Mouse (Mus musculus) heart, adult 11 months (tissue): ENCODE data around the gene Stkld1.
A peak's percentile ranks its signal among the peaks of the same experiment; 100 is the strongest.
"Not testable (repeated sequence)": the region's sequence is repeated elsewhere in the genome, so short reads cannot be mapped to it uniquely, and the experiment has no call there.

Experiments used
- DNase-seq: peaks from one replicate; pipeline ENCODE4 v3.0.0; 2022

Stkld1 gene

GRCm38 (mm10) chr2:26933304-26934055 is at the start of gene Stkld1, which contains the start of gene Surf4:
Gene Stkld1 (plus strand): TSS chr2:26934047.
Gene Surf4 (minus strand): TSS chr2:26933928.
- peak; percentile 99 for DNase-seq

- peak; percentile 58 for DNase-seq
Observed at GRCm38 (mm10) chr2:26885541-26885940, 48.3 kb upstream of the Stkld1 start.

GRCm38 (mm10) chr2:26886170-26886569 is 47.7 kb upstream of the Stkld1 start:
- DNase-seq = not testable (repeated sequence)

GRCm38 (mm10) chr2:26895898-26896297 is 37.9 kb upstream of the Stkld1 start:
- peak; percentile 75 for DNase-seq

GRCm38 (mm10) chr2:26900731-26901130 is 33.1 kb upstream of the Stkld1 start:
- peak; percentile 55 for DNase-seq

GRCm38 (mm10) chr2:26901834-26902400 is 31.9 kb upstream of the Stkld1 start:
- DNase-seq = peak; percentile 85

- peak; percentile 100 for DNase-seq
Observed at GRCm38 (mm10) chr2:26902467-26903220, 31.2 kb upstream of the Stkld1 start, which contains the start of gene Surf6. Gene Surf6 (minus strand): TSS chr2:26902879.

GRCm38 (mm10) chr2:26903311-26903710 is 30.5 kb upstream of the Stkld1 start:
- no peak for DNase-seq

GRCm38 (mm10) chr2:26905936-26906335 is 27.9 kb upstream of the Stkld1 start:
- peak; percentile 85 for DNase-seq

GRCm38 (mm10) chr2:26906431-26906830 is 27.4 kb upstream of the Stkld1 start:
- DNase-seq = peak; percentile 80

- DNase-seq = peak; percentile 92
Observed at GRCm38 (mm10) chr2:26907109-26907508, 26.7 kb upstream of the Stkld1 start.

GRCm38 (mm10) chr2:26908710-26909386 is 25.0 kb upstream of the Stkld1 start:
- DNase-seq = peak; percentile 90

GRCm38 (mm10) chr2:26909387-26909784 is 24.5 kb upstream of the Stkld1 start:
- no peak for DNase-seq

GRCm38 (mm10) chr2:26910124-26910993 is 23.5 kb upstream of the Stkld1 start, which contains the start of the genes Med22 and Rpl7a:
Gene Med22 (minus strand): TSS chr2:26910677.
Gene Rpl7a (plus strand): TSS chr2:26910764.
- DNase-seq = peak; percentile 100

- peak; percentile 94 for DNase-seq
Observed at GRCm38 (mm10) chr2:26910994-26911765, 22.7 kb upstream of the Stkld1 start.

- peak; percentile 78 for DNase-seq
Observed at GRCm38 (mm10) chr2:26912253-26912770, 21.5 kb upstream of the Stkld1 start.

- DNase-seq = no peak
Observed at GRCm38 (mm10) chr2:26913416-26914147, 20.3 kb upstream of the Stkld1 start.

GRCm38 (mm10) chr2:26914148-26914941 is 19.5 kb upstream of the Stkld1 start:
- DNase-seq = no peak
